Mouse (Mus musculus): ENCODE results near the gene Adcy5. TPM values are rescaled to one million over a fixed set of nuclear protein-coding genes. Genes with fewer than 3 reads are reported as not detected.

Gene Adcy5
- polyA plus RNA-seq, 1 experiment: 57.9 TPM

DNA sequence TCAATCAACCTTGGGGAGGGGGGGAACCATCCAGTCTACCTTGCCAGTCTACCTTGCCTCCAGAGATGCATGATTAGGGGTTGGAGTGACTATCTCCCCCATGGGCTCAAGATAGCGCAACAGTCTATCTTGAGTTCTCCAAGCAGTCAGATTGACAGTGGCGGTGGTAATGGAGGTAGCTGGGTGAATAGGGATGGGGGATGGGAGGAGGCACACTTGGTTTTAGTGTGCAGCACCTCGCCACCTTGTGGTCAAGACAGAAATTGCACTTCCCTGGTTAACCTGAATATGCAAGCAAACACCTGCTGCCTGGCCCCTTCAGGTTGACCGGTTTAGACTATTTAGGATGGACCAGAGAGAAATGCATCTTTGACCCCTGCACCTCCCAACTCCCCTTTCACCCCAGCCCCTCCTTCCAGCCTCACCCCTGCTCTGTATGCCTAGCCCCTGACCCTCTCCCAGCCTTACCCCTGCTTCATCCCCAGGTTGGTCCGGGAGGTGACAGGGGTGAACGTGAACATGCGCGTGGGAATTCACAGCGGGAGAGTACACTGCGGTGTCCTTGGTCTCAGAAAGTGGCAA, 115.8 kb downstream of the Adcy5 start:
- peak; percentile 33 for DNase-seq (ENCODE audit: low spot score)

DNA sequence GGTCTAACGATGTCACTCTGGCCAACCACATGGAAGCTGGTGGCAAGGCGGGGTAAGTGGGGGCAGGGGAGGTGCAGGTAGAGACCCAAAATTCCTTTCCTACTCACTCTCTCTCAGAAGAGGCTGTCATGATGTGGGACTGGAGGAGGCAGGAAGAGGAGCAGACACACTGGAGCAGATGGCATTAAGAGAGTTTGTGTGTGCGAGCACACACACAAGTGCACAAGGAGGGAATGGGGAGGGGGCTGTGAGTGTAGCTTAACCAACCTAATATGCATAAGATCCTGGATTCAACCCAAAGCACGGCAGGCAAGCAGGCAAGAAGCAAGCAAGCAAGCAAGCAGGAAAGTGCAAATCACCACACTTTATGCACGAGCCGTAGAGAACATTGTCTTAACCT, 116.3 kb downstream of the Adcy5 start:
- DNase-seq (ENCODE audit: low spot score): no peak

DNA sequence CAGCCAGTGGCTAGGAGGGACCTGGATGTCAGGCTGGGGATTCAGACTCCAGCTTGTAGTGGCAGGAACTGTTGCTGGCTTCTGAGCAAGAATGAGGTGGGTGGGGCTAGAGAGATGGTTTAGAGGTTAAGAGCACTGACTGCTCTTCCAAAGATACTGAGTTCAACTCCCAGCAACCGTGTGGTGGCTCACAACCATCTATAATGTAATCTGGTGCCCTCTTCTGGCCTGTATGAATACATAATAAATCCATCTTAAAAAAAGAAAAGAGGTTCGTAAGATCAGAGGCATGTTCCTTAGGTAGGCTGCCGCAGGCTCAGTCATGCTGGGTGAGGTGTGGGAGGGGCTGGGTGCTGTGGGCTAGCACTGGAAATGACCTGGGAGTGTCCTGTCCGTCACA, 116.9 kb downstream of the Adcy5 start:
- no peak for DNase-seq (ENCODE audit: low spot score)

GRCm38 (mm10) chr16:35272417-35272816, 117.7 kb downstream of the Adcy5 start:
- no peak for DNase-seq (ENCODE audit: low spot score)

- no peak for DNase-seq (ENCODE audit: low spot score)
Observed at GRCm38 (mm10) chr16:35278166-35278565, 123.5 kb downstream of the Adcy5 start.

- no peak for DNase-seq (ENCODE audit: low spot score)
Observed at GRCm38 (mm10) chr16:35282456-35282855, 127.8 kb downstream of the Adcy5 start.

- DNase-seq (ENCODE audit: low spot score): no peak
Observed at GRCm38 (mm10) chr16:35285821-35286220, 131.1 kb downstream of the Adcy5 start.

GRCm38 (mm10) chr16:35287244-35287643, 132.6 kb downstream of the Adcy5 start:
- DNase-seq (ENCODE audit: low spot score): no peak

DNA sequence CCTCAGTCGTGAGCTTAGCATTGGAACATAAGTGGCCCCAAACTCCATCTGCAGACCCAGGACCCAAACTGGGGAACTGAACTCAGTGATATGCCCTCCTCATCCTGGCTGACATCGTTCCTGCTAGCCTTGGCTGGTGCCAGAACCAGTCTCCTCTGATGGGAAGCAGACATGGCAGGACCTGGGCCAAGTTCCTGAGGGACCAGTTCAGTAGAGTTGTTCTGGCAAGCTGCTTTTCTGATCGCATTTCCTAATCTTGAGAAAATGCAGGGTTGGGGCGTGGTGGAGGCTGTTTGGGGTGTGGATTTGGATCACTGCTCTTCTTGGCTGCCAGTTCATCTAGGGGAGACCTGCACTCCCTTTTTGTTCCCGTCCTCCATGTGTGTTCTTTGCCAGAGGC, 143.1 kb downstream of the Adcy5 start:
- DNase-seq (ENCODE audit: low spot score): no peak

DNA sequence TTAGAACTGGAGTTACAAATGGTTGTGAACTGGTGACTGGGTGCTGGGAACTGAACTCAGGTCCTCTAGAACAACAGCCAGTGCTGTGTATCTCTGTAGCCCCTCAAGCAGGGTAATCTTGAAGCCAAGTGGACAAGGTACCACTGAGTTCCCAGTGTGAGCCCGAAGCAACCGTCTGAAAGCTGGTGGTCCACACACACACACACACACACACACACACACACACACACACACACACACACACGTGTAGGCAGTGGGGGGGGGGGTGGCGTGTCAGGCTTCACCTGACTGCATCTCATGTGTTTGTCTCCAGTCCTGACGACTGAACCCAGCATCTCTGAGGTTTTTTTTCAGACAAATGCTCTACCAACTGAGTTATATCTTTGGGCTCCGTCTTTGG, 145.5 kb downstream of the Adcy5 start:
- DNase-seq (ENCODE audit: low spot score): peak; percentile 10

DNA sequence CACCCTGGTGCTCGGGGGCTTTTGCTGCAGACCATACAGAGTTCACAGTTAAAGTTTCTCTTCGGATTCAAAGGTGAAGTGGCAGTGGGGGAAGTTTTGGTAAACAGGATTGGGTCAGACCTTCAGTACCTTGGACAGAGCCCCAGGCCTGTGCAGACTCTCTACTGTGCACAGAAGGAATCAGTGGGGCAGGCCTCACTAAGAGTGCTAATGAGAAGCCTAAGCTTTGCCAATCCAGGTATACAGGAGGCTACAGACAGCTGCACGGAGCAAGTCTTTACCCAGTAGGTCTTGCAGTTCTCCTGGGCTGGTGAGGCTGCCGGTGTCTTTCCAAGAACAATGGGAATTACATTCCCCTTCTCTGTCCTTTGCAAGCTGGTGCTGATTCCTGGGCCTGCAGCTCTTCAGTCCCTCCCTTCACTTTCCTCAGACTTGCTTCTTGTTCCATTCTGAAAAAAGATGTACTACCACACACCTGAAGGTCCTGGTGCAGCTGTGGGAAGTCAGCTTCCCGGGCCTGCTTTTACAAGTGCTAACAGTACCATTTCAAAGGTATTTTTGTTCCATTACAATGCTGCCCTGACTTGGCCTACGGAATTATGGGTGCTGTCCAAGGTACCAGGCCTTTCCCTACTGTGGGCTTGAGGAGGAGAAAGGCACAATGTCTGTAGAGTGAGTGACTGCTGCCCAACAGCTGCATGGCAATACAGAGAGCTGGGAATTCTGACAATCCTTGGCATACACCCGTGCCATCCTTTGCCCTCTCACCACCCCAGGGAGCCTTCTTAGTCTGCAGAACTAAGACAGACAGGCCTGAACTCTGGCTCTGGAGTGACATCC, 148.0 kb downstream of the Adcy5 start:
- DNase-seq (ENCODE audit: low spot score): peak; percentile 13

DNA sequence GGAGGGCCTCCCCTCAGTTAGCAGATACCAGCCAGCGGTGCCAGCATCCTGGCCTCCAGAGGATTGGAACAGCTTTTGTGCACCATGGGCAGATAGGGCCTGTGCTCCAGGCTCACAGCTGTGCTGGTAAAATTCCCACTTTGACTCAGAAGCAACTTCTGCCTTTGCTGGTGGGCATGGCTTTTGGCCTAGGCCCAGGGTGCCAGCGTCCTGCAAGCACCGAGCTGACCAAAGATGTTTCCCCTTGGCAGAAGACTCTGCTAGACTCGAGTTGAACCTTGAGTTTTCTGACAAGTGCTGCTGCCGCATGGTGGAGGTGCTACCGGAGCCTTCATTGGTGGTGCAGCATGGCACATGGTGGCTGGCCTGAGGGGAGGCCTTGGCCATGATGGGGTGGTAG, 149.0 kb downstream of the Adcy5 start:
- no peak for DNase-seq (ENCODE audit: low spot score)

DNA sequence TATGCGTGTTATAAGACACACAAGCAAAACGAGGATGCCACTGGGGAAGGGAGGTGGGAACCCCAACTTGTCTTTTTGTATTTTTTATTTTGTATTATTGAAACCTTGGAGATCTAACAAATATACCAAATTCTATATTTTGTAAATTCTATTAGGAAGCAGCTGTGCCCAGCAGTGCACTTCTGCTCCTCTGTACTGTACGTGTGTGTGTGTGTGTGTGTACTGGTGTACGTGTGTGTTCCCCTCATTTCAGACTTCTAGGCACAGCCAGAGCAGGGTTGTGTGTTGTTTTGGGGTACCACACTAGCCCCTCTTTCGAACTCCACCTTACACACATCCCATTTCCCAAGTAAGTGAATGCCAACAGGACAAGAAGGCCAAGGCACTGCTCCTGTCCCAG, 149.7 kb downstream of the Adcy5 start:
- DNase-seq (ENCODE audit: low spot score): no peak

- DNase-seq (ENCODE audit: low spot score): no peak
Observed at GRCm38 (mm10) chr16:35305226-35305625, 150.5 kb downstream of the Adcy5 start.

GRCm38 (mm10) chr16:35306631-35307030, 152.0 kb downstream of the Adcy5 start:
- DNase-seq (ENCODE audit: low spot score): no peak

DNA sequence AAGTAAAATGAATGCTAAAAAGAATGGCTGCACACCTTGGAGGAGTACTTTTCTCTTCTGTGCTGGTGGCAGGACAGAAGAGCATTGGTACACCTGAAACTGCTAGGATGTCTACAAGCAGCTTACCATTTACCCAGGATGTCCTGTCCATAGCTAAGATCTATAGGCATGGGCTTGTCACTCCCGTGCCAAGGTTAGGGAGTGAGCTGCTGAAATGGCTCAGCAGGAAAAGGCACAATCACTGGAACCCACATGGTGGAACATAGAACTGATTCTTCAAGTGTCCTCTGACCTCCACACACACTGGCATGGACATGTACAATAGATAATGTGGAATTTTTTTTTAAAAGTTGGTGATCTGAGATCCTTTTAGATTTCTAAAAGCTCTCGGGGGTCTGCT, 152.7 kb downstream of the Adcy5 start:
- no peak for DNase-seq (ENCODE audit: low spot score)

DNA sequence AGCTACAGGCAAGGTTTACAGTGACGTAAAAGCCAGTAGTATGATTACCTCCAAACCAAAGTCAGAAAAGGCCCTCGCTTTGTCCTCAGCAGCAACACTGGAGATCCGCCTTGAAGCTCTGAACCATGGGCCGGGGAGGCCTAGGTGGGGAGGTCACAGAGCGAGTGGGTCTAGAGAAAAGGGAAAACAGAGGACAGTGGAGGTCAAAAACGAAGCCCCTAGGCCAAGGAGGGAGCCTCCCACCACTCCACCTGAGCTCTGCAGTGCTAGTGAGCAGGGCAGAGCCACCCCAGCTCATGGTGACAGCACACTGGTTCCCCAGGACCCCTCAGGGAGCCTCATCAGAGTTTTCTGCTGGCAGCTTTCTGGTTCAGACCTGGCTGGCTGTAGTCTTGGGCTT, 153.3 kb downstream of the Adcy5 start:
- no peak for DNase-seq (ENCODE audit: low spot score)

GRCm38 (mm10) chr16:35308486-35309143, 153.9 kb downstream of the Adcy5 start:
- no peak for DNase-seq (ENCODE audit: low spot score)

DNA sequence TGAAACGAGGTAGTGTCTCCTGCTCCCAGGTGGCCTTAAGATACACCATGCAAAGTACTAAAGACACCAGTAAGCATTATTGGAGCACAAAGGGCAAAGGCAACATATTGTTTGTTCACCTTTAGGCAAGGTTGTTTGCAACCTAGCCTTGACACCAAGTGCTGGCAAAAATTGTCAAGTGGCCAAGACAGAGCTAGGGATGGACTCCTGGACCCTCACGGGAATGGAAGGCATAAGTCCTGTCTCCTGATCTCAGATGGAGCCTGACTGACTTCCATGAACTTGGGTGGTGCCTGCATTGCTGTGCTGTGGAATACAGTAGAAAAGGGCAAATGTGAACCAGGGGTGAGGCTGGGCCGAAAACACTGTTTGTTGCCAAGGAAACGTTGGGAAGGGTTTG, 155.0 kb downstream of the Adcy5 start:
- DNase-seq (ENCODE audit: low spot score): no peak

GRCm38 (mm10) chr16:35310551-35311110, 156.0 kb downstream of the Adcy5 start:
- no peak for DNase-seq (ENCODE audit: low spot score)

DNA sequence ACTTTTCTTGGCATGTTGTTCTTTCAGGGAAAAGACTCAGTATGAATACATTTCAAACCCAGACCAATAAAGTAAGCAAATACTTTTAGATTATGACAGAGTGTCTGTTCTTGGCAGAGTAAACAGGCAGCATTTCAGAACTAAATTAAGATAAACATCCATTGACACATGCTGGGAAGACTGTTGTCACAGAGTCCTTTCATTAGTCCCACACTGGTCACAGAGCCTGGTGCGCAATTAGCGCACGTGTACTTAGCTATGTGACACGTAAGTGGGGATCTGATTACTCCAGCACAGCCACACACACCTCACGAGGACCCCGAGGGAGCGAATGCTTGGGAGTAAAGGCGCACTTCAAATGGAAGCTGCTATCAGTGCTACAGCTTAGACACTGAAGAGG, 156.9 kb downstream of the Adcy5 start:
- no peak for DNase-seq (ENCODE audit: low spot score)

- DNase-seq (ENCODE audit: low spot score): no peak
Observed at GRCm38 (mm10) chr16:35315496-35315895, 160.8 kb downstream of the Adcy5 start.

DNA sequence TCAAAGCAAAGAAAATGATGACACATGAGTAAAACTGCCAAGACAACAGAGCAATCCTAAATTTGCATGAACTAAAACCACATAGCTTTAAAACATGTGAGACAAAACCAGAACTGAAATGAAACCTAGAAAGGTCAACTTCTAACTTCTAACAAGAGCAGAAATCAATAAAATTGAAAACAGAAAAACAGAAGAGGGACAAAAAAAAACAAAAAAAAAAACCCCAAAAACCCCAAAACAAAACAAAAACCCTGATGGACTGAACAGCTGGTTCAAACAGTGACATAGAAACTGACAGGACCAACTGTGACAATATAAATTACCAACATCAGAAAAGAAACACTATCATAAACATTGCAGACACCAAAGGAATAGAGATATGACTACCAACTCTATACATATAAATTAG, 162.2 kb downstream of the Adcy5 start:
- no peak for DNase-seq (ENCODE audit: low spot score)
